Mouse (Mus musculus) spleen, adult 2 months (tissue): ENCODE results near the gene Ifnar1. TPM values are rescaled to one million over a fixed set of nuclear protein-coding genes. Genes with fewer than 3 reads are reported as not detected.
"Not testable (repeated sequence)": the region's sequence is repeated elsewhere in the genome, so short reads cannot be mapped to it uniquely, and the experiment has no call there.

Source experiments
- DNase-seq, 2 experiments: peaks; one replicate each; pipeline versions ENCODE4 v3.0.0 to v3.0.0-alpha.2; 2012 to 2021; ENCODE audit warnings: low spot score in 2 of 2, low read depth in 1 of 2
- H3K27ac ChIP-seq: fragments of 200-500 bp; 2 replicates; pipeline ENCODE4 v1.5.1; 2012; ENCODE audit warnings: low read length, inconsistent platforms; ENCODE audit not compliant: insufficient read depth
- H3K27me3 ChIP-seq: fragments of 200-500 bp; 2 replicates; pipeline ENCODE4 v1.6.1; 2012; ENCODE audit warnings: mild to moderate bottlenecking, moderate library complexity, low read length, inconsistent platforms; ENCODE audit not compliant: control insufficient read depth, insufficient read depth
- H3K36me3 ChIP-seq: fragments of 200-500 bp; 2 replicates; pipeline ENCODE4 v1.6.1; 2012; ENCODE audit warnings: mild to moderate bottlenecking, low read length, inconsistent platforms; ENCODE audit not compliant: control insufficient read depth, insufficient read depth
- H3K4me1 ChIP-seq: fragments of 200-500 bp; 2 replicates; pipeline ENCODE4 v1.6.1; 2011; ENCODE audit warnings: inconsistent platforms; ENCODE audit not compliant: control insufficient read depth, insufficient read depth, insufficient read length
- H3K4me3 ChIP-seq: fragments of 200-500 bp; 2 replicates; pipeline ENCODE4 v1.5.1; 2011; ENCODE audit warnings: mild to moderate bottlenecking, inconsistent platforms; ENCODE audit not compliant: insufficient read depth, insufficient read length; ENCODE audit errors: extremely low read depth
- CTCF ChIP-seq: fragments of 200-500 bp; IDR thresholded peaks from 2 replicates; pipeline ENCODE4 v1.5.1; 2011; ENCODE audit warnings: mild to moderate bottlenecking, inconsistent platforms; ENCODE audit not compliant: insufficient read depth, insufficient read length, insufficient replicate concordance; ENCODE audit errors: extremely low read depth
- POLR2A ChIP-seq: fragments of 200-500 bp; IDR thresholded peaks from 2 replicates; pipeline ENCODE4 v1.6.1; 2011; ENCODE audit warnings: low read depth, low read length, inconsistent platforms
- WGBS: fragments of 180-500 bp; shearing (Covaris S2); methylation state at CpG from one replicate; pipeline ENCODE4 v1.1.7; 2018; 5-methylcytosine and 5-hydroxymethylcytosine counted together
- polyA plus RNA-seq: library from polyadenylated mRNA; depleted of rRNA; stranded (reverse); fragments of >200 nt; gene quantifications from 2 replicates; pipeline ENCODE4 v1.2.3, GENCODE M21; 2012; rRNA removed

Ifnar1 gene
- polyA plus RNA-seq, result 22.3 and 25.4 TPM in 2 replicates

- peak within 1 kb of the TSS; percentile 96 for H3K27ac ChIP-seq
- TF ChIP-seq POLR2A (peak; percentile 95), CTCF (no peak)
- no peaks in the 10 kb centered on the region for H3K27me3 ChIP-seq
- H3K4me3 ChIP-seq, result peak within 1 kb of the TSS; percentile 86
- DNase-seq, result peak; percentile 98 to 100
- peaks cover 11% of the 10 kb centered on the region; the same call in 1 of the 2 replicates for H3K4me1 ChIP-seq
- WGBS, result under 1% methylated on average over 57 of the region's 68 CpGs
- H3K36me3 ChIP-seq, result peaks cover 8% of the 10 kb centered on the region
Observed at GRCm38 (mm10) chr16:91484808-91485700, at the start of gene Ifnar1. Gene Ifnar1, plus strand, starts transcription at chr16:91485238.

- H3K36me3 ChIP-seq, result no peaks in the 10 kb centered on the region
- H3K4me1 ChIP-seq, result peaks cover 15% of the 10 kb centered on the region; the same call in 1 of the 2 replicates
- no peaks in the 10 kb centered on the region for H3K27me3 ChIP-seq
- H3K27ac ChIP-seq, result no peak overlapping the region
- no peak for DNase-seq
- no peak for TF ChIP-seq POLR2A
- TF ChIP-seq CTCF, result no peak
- no peak overlapping the region for H3K4me3 ChIP-seq
- 57% methylated on average over 3 of the region's 3 CpGs for WGBS
Observed at GRCm38 (mm10) chr16:91438081-91438480, 47.0 kb upstream of the Ifnar1 start.

GRCm38 (mm10) chr16:91438599-91438998, 46.4 kb upstream of the Ifnar1 start:
- not testable (repeated sequence) for H3K4me3 ChIP-seq, H3K27ac ChIP-seq, DNase-seq, H3K27me3 ChIP-seq, H3K36me3 ChIP-seq
- H3K4me1 ChIP-seq, result peaks cover 10% of the 10 kb centered on the region; the same call in 1 of the 2 replicates
- 93% methylated on average over 1 of the region's 1 CpGs for WGBS

- H3K4me1 ChIP-seq, result peaks cover 14% of the 10 kb centered on the region; the same call in 1 of the 2 replicates
- no peak overlapping the region for H3K4me3 ChIP-seq
- no peak for TF ChIP-seq CTCF
- TF ChIP-seq POLR2A, result no peak
- peak overlapping the region; percentile 76; the same call in 1 of the 2 replicates for H3K27ac ChIP-seq
- DNase-seq, result no peak
- no peaks in the 10 kb centered on the region for H3K36me3 ChIP-seq
- H3K27me3 ChIP-seq, result no peaks in the 10 kb centered on the region
- WGBS, result 61% methylated on average over 7 of the region's 7 CpGs
Observed at GRCm38 (mm10) chr16:91441366-91441765, 43.7 kb upstream of the Ifnar1 start.

GRCm38 (mm10) chr16:91441811-91442240, 43.2 kb upstream of the Ifnar1 start:
- Histone ChIP-seq H3K27ac (peak overlapping the region; percentile 76), H3K4me3 (no peak overlapping the region), H3K36me3 (no peaks in the 10 kb centered on the region), H3K4me1 (peaks cover 16% of the 10 kb centered on the region; the same call in 1 of the 2 replicates), H3K27me3 (no peaks in the 10 kb centered on the region)
- DNase-seq, result no peak
- TF ChIP-seq CTCF, result no peak
- no peak for TF ChIP-seq POLR2A
- WGBS, result 63% methylated on average over 7 of the region's 7 CpGs

GRCm38 (mm10) chr16:91442446-91442845, 42.6 kb upstream of the Ifnar1 start:
- Histone ChIP-seq H3K27me3 (no peaks in the 10 kb centered on the region), H3K36me3 (no peaks in the 10 kb centered on the region), H3K27ac (peak overlapping the region; percentile 75), H3K4me1 (peaks cover 22% of the 10 kb centered on the region; the same call in 1 of the 2 replicates), H3K4me3 (no peak overlapping the region)
- no peak for DNase-seq
- WGBS, result 32% methylated on average over 4 of the region's 4 CpGs
- TF ChIP-seq CTCF, result no peak

GRCm38 (mm10) chr16:91443211-91443611, 41.8 kb upstream of the Ifnar1 start:
- Histone ChIP-seq H3K27ac (peak overlapping the region; percentile 75), H3K4me1 (peaks cover 29% of the 10 kb centered on the region; the same call in 1 of the 2 replicates)

More at GRCm38 (mm10) chr16:91443211-91443611, 41.8 kb upstream of the Ifnar1 start:
- TF ChIP-seq POLR2A (no peak), CTCF (no peak)
- H3K27me3 ChIP-seq, result no peaks in the 10 kb centered on the region
- no peak overlapping the region for H3K4me3 ChIP-seq
- H3K36me3 ChIP-seq, result no peaks in the 10 kb centered on the region
- WGBS, result 40% methylated on average over 8 of the region's 8 CpGs
- DNase-seq, result no peak
